Mouse (Mus musculus) G1E-ER4 (cell line): ENCODE data around the gene Ush2a. TPM values are rescaled to one million over a fixed set of nuclear protein-coding genes. Genes with fewer than 3 reads are reported as not detected.

Experiments
- GATA1 ChIP-seq: IDR thresholded peaks from one replicate; pipeline ENCODE4 v1.8.0; 2012; ENCODE audit warnings: low read length, inconsistent platforms
- polyA plus RNA-seq: library from polyadenylated mRNA; stranded (reverse); fragments of >175 nt; gene quantifications from 2 replicates; pipeline ENCODE4 v1.2.3, GENCODE M21; 2012

Ush2a gene
- polyA plus RNA-seq, 1 experiment: not detected

DNA sequence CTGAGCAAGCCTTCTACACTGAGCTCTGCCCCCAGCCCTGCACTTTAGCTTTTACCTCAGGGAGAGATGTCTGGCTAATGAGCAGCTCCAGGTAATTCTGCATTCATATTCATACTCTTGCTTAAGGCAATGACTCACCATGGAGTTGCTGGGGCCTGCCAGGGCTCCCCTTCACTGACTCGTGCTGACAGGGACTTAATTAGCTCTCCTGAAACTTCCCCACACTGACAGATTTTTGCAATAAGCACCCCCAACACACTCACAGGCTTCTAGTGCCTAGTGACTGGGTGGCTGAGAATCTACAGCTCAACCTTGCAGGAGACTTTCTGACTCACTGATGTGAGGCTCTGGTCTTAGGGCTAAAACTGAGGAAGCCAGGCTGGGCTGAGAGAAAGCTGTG lies 658.1 kb downstream of the Ush2a start:
- no peak for TF ChIP-seq GATA1

DNA sequence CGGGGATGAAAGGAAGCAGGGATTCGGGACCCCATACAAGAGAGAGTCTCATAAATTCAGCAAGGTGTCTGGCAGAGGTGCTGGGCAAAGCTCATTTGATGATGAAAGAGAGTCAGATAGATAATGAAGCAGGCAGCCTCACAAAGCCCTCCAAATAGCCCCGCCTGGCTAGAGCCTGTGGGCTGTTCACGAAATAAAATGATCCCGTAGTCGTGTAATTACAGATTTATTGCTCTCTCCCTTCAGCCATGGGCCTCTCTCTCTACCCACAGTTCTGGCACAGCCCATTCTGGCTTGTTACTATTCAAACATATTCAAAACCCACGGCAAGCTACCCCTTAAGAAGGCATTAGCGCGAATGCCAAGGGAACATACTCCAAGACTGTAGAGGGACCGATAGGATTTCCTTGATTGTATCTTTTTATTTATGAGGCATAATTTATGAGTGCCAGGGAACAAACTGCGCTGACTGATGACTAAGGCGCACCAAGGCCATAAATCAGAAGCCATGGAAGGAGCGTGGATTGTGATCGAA lies 675.5 kb downstream of the Ush2a start:
- no peak for TF ChIP-seq GATA1

DNA sequence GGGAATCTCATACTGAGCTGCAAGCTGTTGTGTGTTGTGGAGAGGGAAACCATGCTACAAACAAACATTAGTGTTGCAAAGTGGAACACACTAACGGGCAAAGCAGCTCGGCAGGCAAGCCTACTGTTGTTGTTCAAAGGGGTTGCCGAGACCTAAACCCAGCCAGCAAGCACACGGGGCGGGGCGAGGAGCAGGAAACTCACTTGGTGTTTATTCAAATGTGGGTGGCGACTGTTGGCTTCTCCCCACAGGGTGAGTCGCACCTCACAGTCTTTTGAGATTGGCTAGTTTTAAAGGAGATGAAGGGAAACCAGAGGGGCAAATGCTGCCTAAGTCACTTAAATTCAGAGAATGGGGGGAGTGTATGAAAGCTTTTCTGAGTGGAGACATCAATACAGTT lies 683.5 kb downstream of the Ush2a start:
- TF ChIP-seq GATA1: no peak

DNA sequence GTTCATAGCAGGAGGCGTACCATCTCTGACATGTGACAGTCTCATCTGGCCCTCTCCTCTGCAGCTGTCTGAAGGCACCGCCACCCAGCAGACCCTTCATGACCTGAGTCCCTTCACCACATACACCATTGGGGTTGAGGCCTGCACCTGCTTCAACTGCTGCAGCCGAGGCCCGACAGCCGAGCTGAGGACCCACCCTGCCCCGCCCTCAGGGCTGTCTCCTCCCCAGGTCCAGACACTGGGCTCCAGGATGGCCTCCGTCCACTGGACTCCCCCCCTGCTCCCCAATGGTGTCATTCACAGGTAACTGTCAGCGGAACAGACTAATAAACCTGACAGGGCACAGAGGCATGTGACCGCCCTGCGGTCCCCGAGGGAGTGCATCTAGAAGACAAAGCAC lies 685.0 kb downstream of the Ush2a start:
- TF ChIP-seq GATA1: no peak

DNA sequence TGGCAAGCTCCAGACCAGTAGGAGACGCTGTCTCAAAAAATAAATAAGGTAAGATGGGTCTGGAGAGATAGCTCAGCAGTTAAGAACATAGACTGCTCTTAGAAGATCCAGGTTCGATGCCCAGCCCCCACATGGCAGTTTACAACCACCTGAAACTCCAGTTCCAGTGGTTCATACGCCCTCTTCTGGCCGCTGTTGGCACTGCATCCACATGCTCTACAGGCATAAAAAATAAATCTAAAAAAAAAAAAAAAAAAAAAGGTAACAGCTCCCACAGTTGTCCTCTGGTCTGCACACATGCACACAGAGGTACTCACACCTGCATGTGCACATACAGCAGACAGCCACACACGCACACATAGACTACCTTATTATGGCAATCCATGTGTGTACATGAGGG lies 686.0 kb downstream of the Ush2a start:
- no peak for TF ChIP-seq GATA1

DNA sequence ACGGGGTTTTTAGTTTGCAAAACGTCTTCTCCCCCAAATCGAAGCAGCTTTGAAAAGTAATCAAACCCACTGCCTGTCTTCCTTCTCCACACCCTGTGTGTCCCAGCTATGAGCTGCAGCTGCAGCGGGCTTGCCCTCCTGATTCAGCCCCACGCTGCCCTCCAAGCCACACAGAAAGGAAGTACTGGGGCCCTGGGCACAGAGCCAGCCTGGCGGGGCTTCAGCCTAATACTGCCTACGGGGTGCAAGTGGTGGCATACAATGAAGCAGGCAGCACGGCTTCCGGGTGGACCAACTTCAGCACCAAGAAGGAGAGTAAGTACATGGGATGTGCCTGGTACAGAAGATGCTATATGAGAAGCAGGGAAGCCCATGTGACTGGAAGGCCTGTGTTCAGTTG lies 686.5 kb downstream of the Ush2a start:
- TF ChIP-seq GATA1: no peak

DNA sequence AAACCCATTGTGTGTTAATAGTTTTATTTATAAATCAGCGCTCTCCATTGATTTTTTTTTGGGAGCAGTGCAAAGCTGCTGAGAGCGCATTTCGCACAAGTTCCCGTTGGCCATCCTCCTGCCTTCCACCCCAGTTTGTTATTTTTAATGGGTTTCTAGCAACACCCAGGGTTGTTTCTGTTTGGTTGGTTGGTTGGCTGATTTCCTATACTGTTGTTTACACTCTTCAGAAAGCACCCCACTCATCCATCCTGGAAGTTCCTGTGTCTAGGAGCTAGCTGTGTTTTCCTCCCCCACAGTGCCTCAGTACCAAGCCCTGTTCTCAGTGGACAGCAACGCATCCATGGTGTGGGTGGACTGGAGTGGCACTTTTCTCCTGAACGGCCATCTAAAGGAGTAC lies 689.3 kb downstream of the Ush2a start:
- no peak for TF ChIP-seq GATA1

DNA sequence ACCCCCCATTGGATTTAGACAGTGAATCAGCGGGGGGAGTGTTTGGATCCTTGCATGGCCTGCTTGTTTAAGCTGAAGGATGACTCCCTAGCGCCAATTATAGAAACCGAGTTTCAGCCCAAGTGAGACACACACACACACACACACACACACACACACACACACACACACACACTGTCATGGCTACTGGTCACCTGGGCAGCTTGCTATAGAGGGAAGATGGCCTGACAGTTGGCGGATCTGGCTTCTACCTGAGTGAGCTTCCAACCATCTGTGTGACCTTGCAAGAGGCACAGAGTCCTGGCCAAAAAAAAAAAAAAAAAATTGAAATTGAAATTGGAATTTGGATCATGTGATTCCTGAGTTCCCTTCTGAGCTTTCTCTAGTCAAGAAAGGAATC lies 690.7 kb downstream of the Ush2a start:
- no peak for TF ChIP-seq GATA1

DNA sequence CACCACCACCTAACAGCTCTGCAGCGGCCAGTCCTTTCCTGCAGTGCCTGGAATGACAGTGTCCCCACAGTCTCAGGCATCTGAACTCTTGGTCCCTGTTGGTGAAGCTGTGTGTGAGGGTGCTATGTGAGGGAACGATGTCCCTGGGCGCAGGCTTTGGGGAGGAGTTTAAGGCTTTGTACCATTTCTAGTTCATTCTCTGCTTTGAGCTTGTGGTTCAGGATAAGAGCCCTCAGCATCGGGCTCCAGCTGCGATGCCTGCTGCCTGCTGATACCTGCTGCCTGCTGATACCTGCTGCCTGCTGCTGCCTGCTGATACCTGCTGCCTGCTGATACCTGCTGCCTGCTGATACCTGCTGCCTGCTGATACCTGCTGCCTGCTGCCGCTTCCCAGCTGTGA lies 711.3 kb downstream of the Ush2a start:
- TF ChIP-seq GATA1: no peak

DNA sequence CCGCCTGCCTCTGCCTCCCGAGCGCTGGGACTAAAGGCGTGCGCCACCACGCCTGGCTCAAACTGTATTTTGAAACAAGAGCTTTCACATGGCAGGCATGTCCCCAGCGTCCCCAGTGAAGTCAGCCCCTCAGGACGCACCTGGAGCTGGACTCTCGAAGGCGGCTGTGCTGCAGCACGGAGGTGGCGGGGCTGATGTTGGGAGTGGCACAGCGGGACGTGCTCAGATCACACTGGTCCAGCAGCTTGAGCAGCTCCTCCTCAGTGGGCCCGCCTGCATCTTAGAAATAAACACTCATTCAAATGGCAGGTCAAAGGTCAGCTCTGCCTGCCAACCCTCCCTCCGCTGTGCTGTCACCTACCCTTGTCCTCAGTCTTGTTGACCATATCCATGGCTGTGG lies 712.1 kb downstream of the Ush2a start:
- TF ChIP-seq GATA1: no peak

DNA sequence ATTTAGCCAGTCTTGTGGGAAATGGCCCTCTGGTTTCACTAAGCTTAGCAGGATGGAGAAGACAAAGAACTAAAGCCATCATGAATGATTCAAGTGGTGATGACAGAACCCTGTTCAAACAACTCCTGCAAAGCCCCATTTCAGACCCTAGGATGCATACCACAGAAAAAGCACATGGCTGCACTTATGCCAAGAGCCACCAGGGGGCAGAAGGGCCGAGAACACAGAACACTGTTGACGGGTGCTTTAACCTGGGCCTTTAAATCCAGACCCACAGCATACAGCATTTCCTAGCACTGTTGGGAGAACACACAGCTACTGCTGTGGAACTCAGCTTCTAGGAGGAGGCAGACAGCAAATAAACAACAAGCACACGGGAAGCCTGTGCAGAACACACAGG lies 718.2 kb downstream of the Ush2a start:
- TF ChIP-seq GATA1: no peak

DNA sequence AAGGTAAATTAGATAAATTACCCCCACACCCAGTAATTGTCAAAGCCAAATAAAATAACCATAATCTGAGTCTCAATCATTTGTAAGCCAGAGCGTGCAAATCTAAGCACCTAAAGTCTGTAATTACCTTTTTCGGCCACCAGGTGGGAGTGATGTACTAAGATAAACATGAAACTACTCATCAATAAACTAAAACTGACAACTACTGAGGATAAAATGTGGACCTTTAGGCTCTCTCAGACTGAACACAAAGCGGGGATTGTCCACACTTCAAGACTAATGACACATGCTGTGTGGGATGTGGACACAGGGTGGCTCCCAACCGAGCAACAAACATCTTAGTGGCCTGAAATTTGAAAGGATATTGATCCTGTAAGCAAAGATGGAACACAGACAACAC lies 731.4 kb downstream of the Ush2a start:
- no peak for TF ChIP-seq GATA1

DNA sequence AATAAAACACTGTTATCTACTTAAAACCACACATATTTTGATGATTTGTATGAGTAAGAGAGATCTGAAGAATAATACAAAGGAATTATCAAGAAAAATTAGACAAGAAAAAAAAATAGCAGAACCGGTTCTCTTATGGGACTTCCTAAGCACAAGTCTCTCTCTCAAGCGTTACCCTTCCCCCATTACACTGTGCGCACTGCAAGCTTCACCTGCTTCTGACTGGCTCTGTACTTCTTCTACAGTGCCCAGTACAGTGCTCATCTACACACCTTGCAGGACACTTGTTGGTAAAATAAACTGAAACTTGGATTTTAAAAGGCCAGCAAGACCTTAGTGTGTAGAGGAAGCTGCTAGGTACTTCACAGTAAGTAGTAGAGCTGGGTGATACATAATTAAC lies 736.1 kb downstream of the Ush2a start:
- TF ChIP-seq GATA1: no peak

DNA sequence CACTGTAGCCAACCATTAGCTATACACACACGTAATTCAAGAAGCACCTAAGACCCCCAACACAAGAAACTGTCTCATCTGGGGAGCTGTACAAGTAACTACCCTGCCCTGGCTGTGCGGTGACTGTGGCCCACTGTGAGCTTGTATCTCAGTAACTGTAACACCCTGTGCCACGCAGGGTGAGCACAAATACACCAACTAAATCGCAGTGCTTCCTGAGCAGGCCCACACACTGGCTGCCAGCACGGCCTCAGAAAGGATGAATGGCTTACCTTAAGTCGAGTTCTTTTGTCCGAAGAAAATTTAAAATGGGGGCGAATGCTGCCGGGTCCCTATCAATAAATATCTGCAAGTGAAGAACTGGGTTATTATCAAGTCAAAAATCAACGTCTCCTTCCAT lies 738.2 kb downstream of the Ush2a start:
- no peak for TF ChIP-seq GATA1

DNA sequence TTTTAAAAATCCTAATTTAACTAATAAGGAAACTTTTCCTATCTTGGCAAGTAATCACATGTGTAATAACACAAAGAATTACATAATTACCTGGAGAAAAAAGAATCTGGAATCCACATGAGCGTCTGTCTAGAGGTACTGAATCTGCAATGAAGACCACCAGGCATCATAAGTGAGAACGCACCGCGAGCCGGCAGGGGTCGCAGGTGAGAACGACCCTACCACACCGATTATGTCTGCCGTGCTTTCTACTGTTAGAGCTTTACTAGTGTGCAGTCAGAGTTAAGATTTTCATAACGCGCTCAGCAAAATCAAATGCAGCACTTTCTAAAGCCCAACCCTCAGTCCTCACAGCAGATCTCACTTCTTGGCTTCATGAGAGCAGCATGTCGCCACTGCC lies 740.0 kb downstream of the Ush2a start:
- no peak for TF ChIP-seq GATA1

DNA sequence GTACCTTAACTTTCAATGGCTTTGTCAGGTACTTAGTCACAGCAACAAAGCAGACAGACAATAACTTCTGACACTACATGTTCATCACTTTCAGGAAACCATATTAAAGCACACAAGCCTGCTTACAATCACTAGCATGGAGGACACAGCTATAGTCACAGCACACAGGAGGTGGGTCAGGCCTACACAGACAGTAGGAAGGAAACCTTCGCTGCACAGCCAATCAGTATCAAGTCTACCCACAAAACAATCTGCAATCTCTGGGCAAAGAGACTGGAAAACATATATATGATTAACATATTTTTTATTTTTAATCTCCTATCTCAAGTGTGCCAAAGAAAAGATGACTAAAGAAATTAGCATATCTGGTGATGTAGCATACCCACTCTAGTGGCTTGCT lies 743.0 kb downstream of the Ush2a start:
- no peak for TF ChIP-seq GATA1

DNA sequence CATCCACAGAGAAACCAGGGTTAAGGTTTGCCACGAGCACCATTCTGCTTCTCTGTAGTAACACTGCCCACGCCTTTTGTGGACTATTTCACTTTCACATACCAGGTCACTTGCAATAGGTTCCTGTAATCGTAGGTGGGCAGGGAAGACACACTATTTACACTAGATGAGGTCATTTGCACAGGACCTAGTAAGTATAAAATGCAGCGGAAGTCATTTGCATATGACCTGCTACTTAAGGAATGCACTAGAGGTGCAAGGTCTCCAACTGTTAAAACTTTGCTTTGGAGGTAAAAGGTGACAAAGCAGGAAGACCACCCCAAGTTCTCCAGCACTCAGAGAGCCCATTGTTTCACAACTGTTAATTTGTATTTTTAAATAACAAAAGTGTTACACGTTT lies 744.4 kb downstream of the Ush2a start:
- TF ChIP-seq GATA1: no peak

DNA sequence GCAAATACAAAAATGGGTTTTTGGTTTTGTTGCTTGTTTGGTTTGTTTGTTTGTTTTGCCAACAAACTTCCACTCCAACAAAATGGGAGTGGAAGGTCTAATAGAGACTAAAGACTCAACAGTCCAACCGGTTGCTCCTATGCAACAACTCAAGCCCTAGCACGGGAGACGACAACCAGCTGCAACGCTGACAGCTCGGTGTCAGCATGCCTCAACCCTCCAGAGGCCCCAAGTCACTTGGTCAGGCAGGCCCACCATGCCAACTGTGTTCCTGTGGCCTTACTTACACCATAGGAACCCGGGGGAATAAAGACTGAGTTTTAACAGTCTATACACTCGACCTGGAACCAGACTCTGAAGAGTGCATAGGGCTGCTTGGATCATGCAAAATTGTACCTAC lies 745.0 kb downstream of the Ush2a start:
- no peak for TF ChIP-seq GATA1
